Mouse (Mus musculus): ENCODE results near the gene Tab1. TPM values are rescaled to one million over a fixed set of nuclear protein-coding genes. Genes with fewer than 3 reads are reported as not detected.

The Tab1 gene
- polyA plus RNA-seq, 1 experiment from 2014 or later, result 32.3 TPM

GRCm38 (mm10) chr15:80171791-80172190 is 38.9 kb downstream of the Tab1 start:
- in situ Hi-C loops (cut with MboI; ENCODE audit: low pct_unique_long_range_greater_than_20kb), result no loop called here
- no peak for TF ChIP-seq CTCF (IDR thresholded peaks at IDR 0.05)
- ATAC-seq, result no peak
- DNase-seq (ENCODE audit: low read depth, low spot score), result no peak
- no peaks in the 10 kb centered on the region for H3K27me3 ChIP-seq
- POLR2A ChIA-PET, result interaction anchor here (0.7 kb wide), 2 partner anchors 21 to 43 kb away, joined by 4 to 5 read pairs; no protein-coding TSS in a partner anchor
- CTCF ChIA-PET, result interaction anchor here (1.6 kb wide), 1 partner anchor 12 kb away, joined by 5 read pairs; no protein-coding TSS in a partner anchor

- in situ Hi-C loops (cut with MboI; ENCODE audit: low pct_unique_long_range_greater_than_20kb), result no loop called here
- TF ChIP-seq CTCF (IDR thresholded peaks at IDR 0.05), result no peak
- ChIA-PET CTCF (no interaction called here), POLR2A (interaction anchor here (0.9 to 1.5 kb wide), 2 partner anchors 12 to 78 kb away, joined by 3 read pairs; no protein-coding TSS in a partner anchor)
- no peaks in the 10 kb centered on the region for H3K27me3 ChIP-seq
- DNase-seq (ENCODE audit: low read depth, low spot score) (no peak), ATAC-seq (peak; percentile 8)
Observed at GRCm38 (mm10) chr15:80173001-80173771, 40.3 kb downstream of the Tab1 start, which contains the start of gene Mgat3. Gene Mgat3 (plus strand): TSS chr15:80173721.

GRCm38 (mm10) chr15:80173781-80174597 is 41.1 kb downstream of the Tab1 start:
- TF ChIP-seq CTCF (IDR thresholded peaks at IDR 0.05), result no peak
- ATAC-seq, result peak; percentile 24
- in situ Hi-C loops (cut with MboI; ENCODE audit: low pct_unique_long_range_greater_than_20kb), result no loop called here
- ChIA-PET POLR2A (interaction anchor here (0.6 to 1.5 kb wide), 4 partner anchors 13 to 120 kb away, joined by 3 to 7 read pairs (median 4); no protein-coding TSS in a partner anchor), CTCF (no interaction called here)
- H3K27me3 ChIP-seq, result no peaks in the 10 kb centered on the region
- no peak for DNase-seq (ENCODE audit: low read depth, low spot score)

GRCm38 (mm10) chr15:80174598-80174875 is 41.6 kb downstream of the Tab1 start:
- in situ Hi-C loops (cut with MboI; ENCODE audit: low pct_unique_long_range_greater_than_20kb), result no loop called here
- POLR2A ChIA-PET, result interaction anchor here (0.6 to 1.5 kb wide), 3 partner anchors 14 to 120 kb away, joined by 3 to 7 read pairs (median 5); no protein-coding TSS in a partner anchor
- CTCF ChIA-PET, result no interaction called here
- TF ChIP-seq CTCF (IDR thresholded peaks at IDR 0.05), result no peak
- ATAC-seq (no peak), DNase-seq (ENCODE audit: low read depth, low spot score) (no peak)
- no peaks in the 10 kb centered on the region for H3K27me3 ChIP-seq

- in situ Hi-C loops (cut with MboI; ENCODE audit: low pct_unique_long_range_greater_than_20kb), result no loop called here
- TF ChIP-seq CTCF (IDR thresholded peaks at IDR 0.05), result no peak
- DNase-seq (ENCODE audit: low read depth, low spot score) (no peak), ATAC-seq (no peak)
- ChIA-PET POLR2A (interaction anchor here (0.5 kb wide), 1 partner anchor 738 kb away, joined by 15 read pairs; no protein-coding TSS in a partner anchor), CTCF (no interaction called here)
- no peaks in the 10 kb centered on the region for H3K27me3 ChIP-seq
Observed at GRCm38 (mm10) chr15:80175316-80175715, 42.4 kb downstream of the Tab1 start.

GRCm38 (mm10) chr15:80175756-80176155 is 42.8 kb downstream of the Tab1 start:
- POLR2A ChIA-PET, result no interaction called here
- ATAC-seq (no peak), DNase-seq (ENCODE audit: low read depth, low spot score) (no peak)
- no peaks in the 10 kb centered on the region for H3K27me3 ChIP-seq
- CTCF ChIA-PET, result interaction anchor here (1.5 kb wide), 1 partner anchor 12 kb away, joined by 3 read pairs; no protein-coding TSS in a partner anchor
- in situ Hi-C loops (cut with MboI; ENCODE audit: low pct_unique_long_range_greater_than_20kb), result no loop called here
- no peak for TF ChIP-seq CTCF (IDR thresholded peaks at IDR 0.05)

GRCm38 (mm10) chr15:80181561-80181960 is 48.6 kb downstream of the Tab1 start:
- CTCF ChIA-PET, result no interaction called here
- in situ Hi-C loops (cut with MboI; ENCODE audit: low pct_unique_long_range_greater_than_20kb), result no loop called here
- DNase-seq (ENCODE audit: low read depth, low spot score) (no peak), ATAC-seq (no peak)
- POLR2A ChIA-PET, result no interaction called here
- no peak for TF ChIP-seq CTCF (IDR thresholded peaks at IDR 0.05)
- H3K27me3 ChIP-seq, result no peaks in the 10 kb centered on the region

GRCm38 (mm10) chr15:80182072-80182700 is 49.3 kb downstream of the Tab1 start:
- TF ChIP-seq CTCF (IDR thresholded peaks at IDR 0.05), result no peak
- H3K27me3 ChIP-seq, result no peaks in the 10 kb centered on the region
- CTCF ChIA-PET, result no interaction called here
- DNase-seq (ENCODE audit: low read depth, low spot score) (no peak), ATAC-seq (no peak)
- POLR2A ChIA-PET, result interaction anchor here (0.6 kb wide), 1 partner anchor 763 kb away, joined by 3 read pairs; no protein-coding TSS in a partner anchor
- in situ Hi-C loops (cut with MboI; ENCODE audit: low pct_unique_long_range_greater_than_20kb), result no loop called here

GRCm38 (mm10) chr15:80188927-80189326 is 56.0 kb downstream of the Tab1 start:
- H3K27me3 ChIP-seq, result no peaks in the 10 kb centered on the region
- in situ Hi-C loops (cut with MboI; ENCODE audit: low pct_unique_long_range_greater_than_20kb), result no loop called here
- no peak for ATAC-seq
- ChIA-PET CTCF (no interaction called here), POLR2A (no interaction called here)
- no peak for TF ChIP-seq CTCF (IDR thresholded peaks at IDR 0.05)
- no peak for DNase-seq (ENCODE audit: low read depth, low spot score)

GRCm38 (mm10) chr15:80190075-80190474 is 57.1 kb downstream of the Tab1 start:
- no peak for TF ChIP-seq CTCF (IDR thresholded peaks at IDR 0.05)
- CTCF ChIA-PET, result no interaction called here
- in situ Hi-C loops (cut with MboI; ENCODE audit: low pct_unique_long_range_greater_than_20kb), result no loop called here
- H3K27me3 ChIP-seq, result no peaks in the 10 kb centered on the region
- ATAC-seq, result no peak
- POLR2A ChIA-PET, result no interaction called here
- no peak for DNase-seq (ENCODE audit: low read depth, low spot score)
